21 mouse cellular contexts compared by ENCODE assay signal in genomic region chr16:39230439-39230838, GRCm38 (mm10).
DNase-seq lines count a peak whose midpoint lies in the region; ATAC-seq lines count a peak whose summit lies in the region.
"Had no signal": no experiment of that assay in that cellular context is flagged by ENCODE, and none has a peak within 500 bp of the region (broad histone marks: within the 10 kb centered on the region; RNA-seq: fewer than 3 reads in every experiment).

No protein-coding gene starts in this region.

- H3K4me2 ChIP-seq in neural tube, embryonic 12.5 days (replicated peaks): no peak overlapping the region
- H3K4me2 ChIP-seq in midbrain, embryonic 12.5 days (replicated peaks): no peak overlapping the region
- no peak overlapping the region for H3K4me2 ChIP-seq in neural tube, embryonic 15.5 days
- H3K4me2 ChIP-seq: heart, embryonic 13.5 days; limb, embryonic 13.5 days; liver, embryonic 13.5 days; lung, embryonic 14.5 days had no signal

- no peak overlapping the region for H3K9ac ChIP-seq in neural tube, embryonic 12.5 days
- no peak overlapping the region for H3K9ac ChIP-seq in midbrain, embryonic 12.5 days (replicated peaks)
- no peak overlapping the region for H3K9ac ChIP-seq in neural tube, embryonic 15.5 days (replicated peaks)
- H3K9ac ChIP-seq: heart, embryonic 13.5 days; limb, embryonic 13.5 days; liver, embryonic 13.5 days; lung, embryonic 14.5 days had no signal

- no peaks in the 10 kb centered on the region for H3K27me3 ChIP-seq in neural tube, embryonic 12.5 days (replicated peaks)
- H3K27me3 ChIP-seq in midbrain, embryonic 12.5 days: no peaks in the 10 kb centered on the region
- H3K27me3 ChIP-seq in neural tube, embryonic 15.5 days (replicated peaks): no peaks in the 10 kb centered on the region
- H3K27me3 ChIP-seq: heart, embryonic 13.5 days; limb, embryonic 13.5 days; liver, embryonic 13.5 days; Patski had no signal

- H3K36me3 ChIP-seq in neural tube, embryonic 12.5 days: no peaks in the 10 kb centered on the region
- no peaks in the 10 kb centered on the region for H3K36me3 ChIP-seq in midbrain, embryonic 12.5 days
- H3K36me3 ChIP-seq in neural tube, embryonic 15.5 days: no peaks in the 10 kb centered on the region
- H3K36me3 ChIP-seq: heart, embryonic 13.5 days; limb, embryonic 13.5 days; liver, embryonic 13.5 days had no signal

- 18% methylated on average over 3 of the region's 3 CpGs for WGBS in neural tube, embryonic 12.5 days
- 8% methylated on average over 3 of the region's 3 CpGs for WGBS in midbrain, embryonic 12.5 days
- WGBS in neural tube, embryonic 15.5 days: 37% methylated on average over 3 of the region's 3 CpGs

- DNase-seq in cerebellum, postnatal 14 days: peak; percentile 18 to 26
- no peak for DNase-seq in cerebellum, adult 18-20 months
- no peak for DNase-seq in neural tube, embryonic 10.5 days (ENCODE audit: extremely low spot score, low spot score)
- no peak for DNase-seq in adrenal gland, postnatal 14 days
- no peak for DNase-seq in urinary bladder, postnatal 14 days (ENCODE audit: low spot score)
- DNase-seq: adrenal gland, postnatal 36 days; heart, postnatal 36 days; kidney, postnatal 36 days; liver, embryonic 13.5 days; lung, embryonic 14.5 days; lung, postnatal 36 days; thymus, adult 18-20 months had no signal

- peak; percentile 18; the same call in 1 of the 2 replicates for ATAC-seq in neural tube, embryonic 12.5 days (ENCODE audit: low FRiP score, low read depth)
- peak; percentile 66 for ATAC-seq in midbrain, embryonic 12.5 days (ENCODE audit: low FRiP score, low read depth)
- ATAC-seq in neural tube, embryonic 15.5 days (ENCODE audit: low FRiP score): peak; percentile 41; the same call in 1 of the 2 replicates
- ATAC-seq: activated CD4-positive, CD25-positive, alpha-beta regulatory T cell, adult 4 months; CD4-positive, CD25-positive, alpha-beta regulatory T cell, adult 4 months; intestine, embryonic 16.5 days; Patski had no signal

- H3K27ac ChIP-seq in neural tube, embryonic 12.5 days: no peak overlapping the region
- H3K27ac ChIP-seq in midbrain, embryonic 12.5 days (replicated peaks): no peak overlapping the region
- H3K27ac ChIP-seq in neural tube, embryonic 15.5 days (replicated peaks): 0 out of 2 replicates have a peak overlapping the region, but pooled peaks have one; percentile 28
- H3K27ac ChIP-seq: heart, embryonic 13.5 days; limb, embryonic 13.5 days; liver, embryonic 13.5 days had no signal

- H3K9me3 ChIP-seq in neural tube, embryonic 12.5 days: no peaks in the 10 kb centered on the region
- H3K9me3 ChIP-seq in midbrain, embryonic 12.5 days: no peaks in the 10 kb centered on the region
- H3K9me3 ChIP-seq in neural tube, embryonic 15.5 days (replicated peaks): no peaks in the 10 kb centered on the region
- H3K9me3 ChIP-seq: heart, embryonic 13.5 days; limb, embryonic 13.5 days; liver, embryonic 13.5 days had no signal

- peaks cover 5% of the 10 kb centered on the region; the same call in 1 of the 2 replicates for H3K4me1 ChIP-seq in neural tube, embryonic 12.5 days
- H3K4me1 ChIP-seq in midbrain, embryonic 12.5 days: peaks cover 12% of the 10 kb centered on the region; the same call in 1 of the 2 replicates
- peaks cover 20% of the 10 kb centered on the region for H3K4me1 ChIP-seq in neural tube, embryonic 15.5 days
- H3K4me1 ChIP-seq: heart, embryonic 13.5 days; limb, embryonic 13.5 days; liver, embryonic 13.5 days had no signal

- H3K4me3 ChIP-seq in neural tube, embryonic 12.5 days: no peak overlapping the region
- H3K4me3 ChIP-seq in midbrain, embryonic 12.5 days: no peak overlapping the region
- no peak overlapping the region for H3K4me3 ChIP-seq in neural tube, embryonic 15.5 days (replicated peaks)
- H3K4me3 ChIP-seq: heart, embryonic 13.5 days; limb, embryonic 13.5 days; liver, embryonic 13.5 days had no signal

Comparison
In these comparisons a context has a peak if more than half of its experiments do, and no peak if none do; other contexts are left out.
1. DNase-seq: peak in cerebellum, postnatal 14 days (2 of 2); none in cerebellum, adult 18-20 months (0 of 2), neural tube, embryonic 10.5 days (single experiment), adrenal gland, postnatal 14 days (single experiment) and urinary bladder, postnatal 14 days (single experiment).
2. Peak in every context shown above with its lines, with median percentiles within 50 percentile points of each other: ATAC-seq.